Mouse (Mus musculus) limb, embryonic 13.5 days (tissue): Measurements from ENCODE around the gene Degs2. TPM values are rescaled to one million over a fixed set of nuclear protein-coding genes. Genes with fewer than 3 reads are reported as not detected.
"Not testable (repeated sequence)": the region's sequence is repeated elsewhere in the genome, so short reads cannot be mapped to it uniquely, and the experiment has no call there.

ENCODE experiments used
- ATAC-seq: fragments of 200-750 bp; cut with Nextera tagmentation; 2 replicates; pipeline ENCODE4 v1.8.0; 2017; ENCODE audit warnings: low read depth, moderate number of reproducible peaks, moderate TSS enrichment; ENCODE audit not compliant: low FRiP score
- H3K27ac ChIP-seq: fragments of 300-500 bp; sonication (generic); 2 replicates; pipeline ENCODE4 v1.5.1; 2015; ENCODE audit warnings: inconsistent platforms, mild to moderate bottlenecking, moderate library complexity
- H3K27me3 ChIP-seq: fragments of 300-500 bp; sonication (generic); 2 replicates; pipeline ENCODE4 v1.6.1; 2015; ENCODE audit warnings: mild to moderate bottlenecking, inconsistent platforms
- H3K36me3 ChIP-seq: fragments of 300-500 bp; sonication (generic); 2 replicates; pipeline ENCODE4 v1.6.1; 2015; ENCODE audit warnings: inconsistent platforms, mild to moderate bottlenecking, moderate library complexity
- H3K4me1 ChIP-seq: fragments of 300-500 bp; sonication (generic); 2 replicates; pipeline ENCODE4 v1.6.1; 2015; ENCODE audit warnings: inconsistent platforms
- H3K4me2 ChIP-seq: fragments of 300-500 bp; sonication (generic); replicated peaks from 2 replicates; pipeline ENCODE4 v1.6.1; 2015; ENCODE audit warnings: inconsistent platforms, mild to moderate bottlenecking, moderate library complexity
- H3K4me3 ChIP-seq: fragments of 300-500 bp; sonication (generic); 2 replicates; pipeline ENCODE4 v1.5.1; 2015; ENCODE audit warnings: moderate library complexity, mild to moderate bottlenecking, inconsistent platforms
- H3K9ac ChIP-seq: fragments of 300-500 bp; sonication (generic); 2 replicates; pipeline ENCODE4 v1.6.1; 2015; ENCODE audit warnings: mild to moderate bottlenecking, inconsistent platforms
- H3K9me3 ChIP-seq: fragments of 300-500 bp; sonication (generic); 2 replicates; pipeline ENCODE4 v1.6.1; 2016; ENCODE audit warnings: inconsistent platforms
- WGBS: fragments of 180-500 bp; shearing (Covaris S2); methylation state at CpG from one replicate; pipeline ENCODE4 v1.1.7; 2015; 5-methylcytosine and 5-hydroxymethylcytosine counted together
- polyA plus RNA-seq: library from polyadenylated mRNA; unstranded; fragments of >200 nt; fragmentation: Nextera tagmentation; extraction: Ambion mirVana; gene quantifications from 2 replicates; pipeline ENCODE4 v1.2.1, GENCODE M21; 2015

The Degs2 gene
- polyA plus RNA-seq, 1 experiment from 2014 or later, result 1.9 TPM

- WGBS, result 87% methylated on average over 3 of the region's 3 CpGs
- no peaks in the 10 kb centered on the region for H3K27me3 ChIP-seq
- H3K9ac ChIP-seq, result no peak overlapping the region
- H3K4me2 ChIP-seq, result no peak overlapping the region
- H3K9me3 ChIP-seq, result no peaks in the 10 kb centered on the region
- no peaks in the 10 kb centered on the region for H3K36me3 ChIP-seq
- ATAC-seq, result no peak
- no peak overlapping the region for H3K4me3 ChIP-seq
- H3K4me1 ChIP-seq, result no peaks in the 10 kb centered on the region
- H3K27ac ChIP-seq, result no peak overlapping the region
These were observed 16.4 kb upstream of the Degs2 start for GRCm38 (mm10) chr12:108718485-108718884.

GRCm38 (mm10) chr12:108715854-108716253, 13.7 kb upstream of the Degs2 start:
- Histone ChIP-seq H3K4me3 (no peak overlapping the region), H3K9me3 (no peaks in the 10 kb centered on the region), H3K27ac (no peak overlapping the region), H3K4me1 (no peaks in the 10 kb centered on the region), H3K4me2 (no peak overlapping the region), H3K36me3 (no peaks in the 10 kb centered on the region), H3K27me3 (no peaks in the 10 kb centered on the region), H3K9ac (no peak overlapping the region)
- ATAC-seq, result no peak
- WGBS, result 81% methylated on average over 5 of the region's 5 CpGs

- not testable (repeated sequence) for H3K9ac ChIP-seq, H3K27ac ChIP-seq, H3K4me2 ChIP-seq, H3K9me3 ChIP-seq, H3K36me3 ChIP-seq, H3K27me3 ChIP-seq, ATAC-seq, H3K4me1 ChIP-seq, H3K4me3 ChIP-seq
- 91% methylated on average over 14 of the region's 14 CpGs for WGBS
These were observed 11.9 kb upstream of the Degs2 start for GRCm38 (mm10) chr12:108713972-108714371.

- no peak overlapping the region for H3K4me3 ChIP-seq
- H3K27ac ChIP-seq, result no peak overlapping the region
- no peak overlapping the region for H3K4me2 ChIP-seq
- H3K9ac ChIP-seq, result no peak overlapping the region
- WGBS, result 82% methylated on average over 4 of the region's 4 CpGs
- no peaks in the 10 kb centered on the region for H3K4me1 ChIP-seq
- H3K36me3 ChIP-seq, result no peaks in the 10 kb centered on the region
- H3K27me3 ChIP-seq, result no peaks in the 10 kb centered on the region
- ATAC-seq, result no peak
- no peaks in the 10 kb centered on the region for H3K9me3 ChIP-seq
These were observed 10.4 kb upstream of the Degs2 start for GRCm38 (mm10) chr12:108712481-108712880.

GRCm38 (mm10) chr12:108710861-108711615, 8.9 kb upstream of the Degs2 start:
- Histone ChIP-seq H3K9me3 (no peaks in the 10 kb centered on the region), H3K36me3 (no peaks in the 10 kb centered on the region), H3K27ac (no peak overlapping the region), H3K27me3 (no peaks in the 10 kb centered on the region), H3K4me2 (no peak overlapping the region), H3K4me3 (no peak overlapping the region), H3K4me1 (no peaks in the 10 kb centered on the region), H3K9ac (no peak overlapping the region)
- no peak for ATAC-seq
- 84% methylated on average over 9 of the region's 9 CpGs for WGBS

GRCm38 (mm10) chr12:108709964-108710765, 8.1 kb upstream of the Degs2 start:
- no peak overlapping the region for H3K4me2 ChIP-seq
- H3K9me3 ChIP-seq, result no peaks in the 10 kb centered on the region
- no peaks in the 10 kb centered on the region for H3K4me1 ChIP-seq
- H3K4me3 ChIP-seq, result no peak overlapping the region
- H3K9ac ChIP-seq, result no peak overlapping the region
- no peak overlapping the region for H3K27ac ChIP-seq
- 85% methylated on average over 6 of the region's 6 CpGs for WGBS
- H3K36me3 ChIP-seq, result no peaks in the 10 kb centered on the region
- no peak for ATAC-seq
- 0 out of 2 replicates have a peak, but pooled peaks cover 3% of the 10 kb centered on the region for H3K27me3 ChIP-seq

GRCm38 (mm10) chr12:108709386-108709785, 7.3 kb upstream of the Degs2 start:
- Histone ChIP-seq H3K27me3 (peaks cover 11% of the 10 kb centered on the region), H3K9me3 (no peaks in the 10 kb centered on the region), H3K4me2 (no peak overlapping the region), H3K4me1 (no peaks in the 10 kb centered on the region), H3K4me3 (no peak overlapping the region), H3K27ac (no peak overlapping the region), H3K36me3 (no peaks in the 10 kb centered on the region), H3K9ac (no peak overlapping the region)
- WGBS, result 84% methylated on average over 6 of the region's 6 CpGs
- no peak for ATAC-seq

- WGBS, result 44% methylated on average over 7 of the region's 7 CpGs
- Histone ChIP-seq H3K27me3 (peaks cover 43% of the 10 kb centered on the region), H3K4me2 (no peak overlapping the region), H3K36me3 (no peaks in the 10 kb centered on the region), H3K4me1 (peaks cover 11% of the 10 kb centered on the region), H3K27ac (no peak overlapping the region), H3K9me3 (no peaks in the 10 kb centered on the region), H3K9ac (no peak overlapping the region), H3K4me3 (no peak overlapping the region)
- no peak for ATAC-seq
These were observed 4.0 kb upstream of the Degs2 start for GRCm38 (mm10) chr12:108706129-108706528.

- Histone ChIP-seq H3K27ac (no peak overlapping the region), H3K9ac (no peak overlapping the region), H3K4me2 (no peak overlapping the region), H3K9me3 (no peaks in the 10 kb centered on the region), H3K4me1 (peaks cover 11% of the 10 kb centered on the region), H3K36me3 (no peaks in the 10 kb centered on the region), H3K27me3 (peaks cover 50% of the 10 kb centered on the region), H3K4me3 (no peak overlapping the region)
- no peak for ATAC-seq
- 88% methylated on average over 6 of the region's 6 CpGs for WGBS
These were observed 3.4 kb upstream of the Degs2 start for GRCm38 (mm10) chr12:108705486-108705885.

GRCm38 (mm10) chr12:108701221-108701620, 894 bp downstream of the Degs2 start:
- Histone ChIP-seq H3K9ac (no peak overlapping the region), H3K27ac (no peak overlapping the region), H3K9me3 (no peaks in the 10 kb centered on the region), H3K27me3 (peaks cover 60% of the 10 kb centered on the region), H3K4me3 (no peak overlapping the region), H3K4me2 (no peak overlapping the region), H3K4me1 (peaks cover 18% of the 10 kb centered on the region), H3K36me3 (no peaks in the 10 kb centered on the region)
- no peak for ATAC-seq
- WGBS, result 56% methylated on average over 2 of the region's 2 CpGs

- Histone ChIP-seq H3K4me1 (peaks cover 18% of the 10 kb centered on the region), H3K9ac (no peak overlapping the region), H3K4me2 (no peak overlapping the region), H3K36me3 (no peaks in the 10 kb centered on the region), H3K27ac (no peak overlapping the region), H3K4me3 (no peak overlapping the region), H3K9me3 (no peaks in the 10 kb centered on the region), H3K27me3 (peaks cover 56% of the 10 kb centered on the region)
- WGBS, result 66% methylated on average over 5 of the region's 5 CpGs
- ATAC-seq, result no peak
These were observed 2.1 kb downstream of the Degs2 start for GRCm38 (mm10) chr12:108700037-108700436.

- ATAC-seq, result no peak
- H3K27me3 ChIP-seq, result peaks cover 51% of the 10 kb centered on the region
- 69% methylated on average over 10 of the region's 10 CpGs for WGBS
- H3K4me1 ChIP-seq, result peaks cover 18% of the 10 kb centered on the region
- H3K9me3 ChIP-seq, result no peaks in the 10 kb centered on the region
- no peak overlapping the region for H3K4me3 ChIP-seq
- H3K4me2 ChIP-seq, result no peak overlapping the region
- H3K9ac ChIP-seq, result no peak overlapping the region
- H3K27ac ChIP-seq, result no peak overlapping the region
- H3K36me3 ChIP-seq, result no peaks in the 10 kb centered on the region
These were observed 2.5 kb downstream of the Degs2 start for GRCm38 (mm10) chr12:108699576-108699975.
